Mouse (Mus musculus) E14TG2a.4 (cell line): ENCODE measurements around the gene Rnf169.

Source experiments
- H3K27me3 ChIP-seq: 2 replicates; pipeline ENCODE4 v1.6.1; 2014; ENCODE audit warnings: low read length, control low read depth; ENCODE audit not compliant: insufficient read depth
- H3K36me3 ChIP-seq: 2 replicates; pipeline ENCODE4 v1.6.1; 2014; ENCODE audit warnings: low read length, control low read depth; ENCODE audit not compliant: insufficient read depth
- H3K4me1 ChIP-seq: replicated peaks from 2 replicates; pipeline ENCODE4 v1.6.1; 2014; ENCODE audit warnings: low read depth, low read length, control low read depth
- H3K4me3 ChIP-seq: replicated peaks from 2 replicates; pipeline ENCODE4 v1.5.1; 2014; ENCODE audit warnings: mild to moderate bottlenecking, low read length
- H3K9me3 ChIP-seq: 2 replicates; pipeline ENCODE4 v1.6.1; 2014; ENCODE audit warnings: low read length, control low read depth
- CTCF ChIP-seq: conservative IDR thresholded peaks from 2 replicates; pipeline ENCODE4 v1.5.1; 2014; ENCODE audit warnings: low read length
- NANOG ChIP-seq: IDR thresholded peaks from 2 replicates; pipeline ENCODE4 v1.6.1; 2014; ENCODE audit warnings: borderline replicate concordance, low read length, mixed read lengths
- POU5F1 ChIP-seq: IDR thresholded peaks from 2 replicates; pipeline ENCODE4 v1.6.1; 2014; ENCODE audit warnings: low read length, borderline replicate concordance

Rnf169 gene

GRCm38 (mm10) chr7:99919164-99919563 lies 61.1 kb downstream of the Rnf169 start:
- H3K4me1 ChIP-seq: peaks cover 29% of the 10 kb centered on the region
- no peak overlapping the region for H3K4me3 ChIP-seq
- no peaks in the 10 kb centered on the region for H3K9me3 ChIP-seq
- TF ChIP-seq NANOG (no peak), POU5F1 (no peak), CTCF (no peak)
- H3K36me3 ChIP-seq: peaks cover 41% of the 10 kb centered on the region
- peaks cover 47% of the 10 kb centered on the region for H3K27me3 ChIP-seq

GRCm38 (mm10) chr7:99917320-99917844 lies 62.9 kb downstream of the Rnf169 start:
- H3K4me3 ChIP-seq: peak overlapping the region; percentile 79
- no peaks in the 10 kb centered on the region for H3K9me3 ChIP-seq

GRCm38 (mm10) chr7:99916741-99917319 lies 63.4 kb downstream of the Rnf169 start:
- peak overlapping the region; percentile 79 for H3K4me3 ChIP-seq
- no peaks in the 10 kb centered on the region for H3K9me3 ChIP-seq
- peak; percentile 80 for TF ChIP-seq CTCF
- no peak for TF ChIP-seq POU5F1
- TF ChIP-seq NANOG: no peak
- H3K27me3 ChIP-seq: peaks cover 59% of the 10 kb centered on the region
- peaks cover 17% of the 10 kb centered on the region for H3K4me1 ChIP-seq
- H3K36me3 ChIP-seq: peaks cover 20% of the 10 kb centered on the region

More at GRCm38 (mm10) chr7:99917320-99917844, 62.9 kb downstream of the Rnf169 start:
- TF ChIP-seq NANOG (no peak), POU5F1 (no peak)
- H3K27me3 ChIP-seq: peaks cover 58% of the 10 kb centered on the region
- peaks cover 24% of the 10 kb centered on the region for H3K36me3 ChIP-seq
- H3K4me1 ChIP-seq: peaks cover 18% of the 10 kb centered on the region

- TF ChIP-seq POU5F1 (no peak), CTCF (no peak), NANOG (no peak)
- peaks cover 7% of the 10 kb centered on the region; the same call in 1 of the 2 replicates for H3K36me3 ChIP-seq
- no peak overlapping the region for H3K4me3 ChIP-seq
- H3K9me3 ChIP-seq: no peaks in the 10 kb centered on the region
- H3K4me1 ChIP-seq: peaks cover 17% of the 10 kb centered on the region
- H3K27me3 ChIP-seq: peaks cover 65% of the 10 kb centered on the region
Measured at GRCm38 (mm10) chr7:99915511-99915910, 64.7 kb downstream of the Rnf169 start.

- TF ChIP-seq NANOG (no peak), POU5F1 (no peak), CTCF (no peak)
- H3K9me3 ChIP-seq: no peaks in the 10 kb centered on the region
- H3K4me3 ChIP-seq: no peak overlapping the region
- peaks cover 3% of the 10 kb centered on the region; the same call in 1 of the 2 replicates for H3K36me3 ChIP-seq
- H3K27me3 ChIP-seq: peaks cover 65% of the 10 kb centered on the region
- peaks cover 17% of the 10 kb centered on the region for H3K4me1 ChIP-seq
Measured at GRCm38 (mm10) chr7:99914316-99914715, 65.9 kb downstream of the Rnf169 start.

GRCm38 (mm10) chr7:99911038-99911437 lies 69.2 kb downstream of the Rnf169 start:
- no peak for TF ChIP-seq NANOG
- TF ChIP-seq CTCF: no peak
- TF ChIP-seq POU5F1: no peak
- Histone ChIP-seq H3K36me3 (no peaks in the 10 kb centered on the region), H3K4me1 (no peaks in the 10 kb centered on the region), H3K4me3 (no peak overlapping the region), H3K9me3 (no peaks in the 10 kb centered on the region), H3K27me3 (peaks cover 35% of the 10 kb centered on the region)

- TF ChIP-seq NANOG (no peak), CTCF (no peak), POU5F1 (no peak)
- no peak overlapping the region for H3K4me3 ChIP-seq
- peaks cover 7% of the 10 kb centered on the region; the same call in 1 of the 2 replicates for H3K27me3 ChIP-seq
- H3K4me1 ChIP-seq: peaks cover 11% of the 10 kb centered on the region
- H3K36me3 ChIP-seq: no peaks in the 10 kb centered on the region
- no peaks in the 10 kb centered on the region for H3K9me3 ChIP-seq
Measured at GRCm38 (mm10) chr7:99907463-99907862, 72.8 kb downstream of the Rnf169 start.

GRCm38 (mm10) chr7:99906346-99906745 lies 73.9 kb downstream of the Rnf169 start:
- H3K4me1 ChIP-seq: peaks cover 19% of the 10 kb centered on the region
- H3K27me3 ChIP-seq: 0 out of 2 replicates have a peak, but pooled peaks cover 5% of the 10 kb centered on the region
- H3K9me3 ChIP-seq: no peaks in the 10 kb centered on the region
- H3K36me3 ChIP-seq: no peaks in the 10 kb centered on the region
- no peak overlapping the region for H3K4me3 ChIP-seq
- TF ChIP-seq CTCF: no peak
- TF ChIP-seq NANOG: no peak
- no peak for TF ChIP-seq POU5F1

GRCm38 (mm10) chr7:99904421-99905005 lies 75.7 kb downstream of the Rnf169 start:
- TF ChIP-seq NANOG: no peak
- TF ChIP-seq CTCF: no peak
- no peak for TF ChIP-seq POU5F1
- H3K4me1 ChIP-seq: peaks cover 19% of the 10 kb centered on the region

More at GRCm38 (mm10) chr7:99904421-99905005, 75.7 kb downstream of the Rnf169 start:
- no peaks in the 10 kb centered on the region for H3K9me3 ChIP-seq
- no peak overlapping the region for H3K4me3 ChIP-seq
- no peaks in the 10 kb centered on the region for H3K36me3 ChIP-seq
- H3K27me3 ChIP-seq: no peaks in the 10 kb centered on the region
